Mouse (Mus musculus) heart, adult 2 months (tissue): Measurements from ENCODE around the gene Itgb6.

Source experiments
- EP300 ChIP-seq: fragments of 200-500 bp; IDR thresholded peaks from 2 replicates; pipeline ENCODE4 v1.6.1; 2011; ENCODE audit warnings: low read depth, low read length, control low read depth; ENCODE audit not compliant: insufficient read depth
- POLR2A ChIP-seq: fragments of 200-500 bp; IDR thresholded peaks from 2 replicates; pipeline ENCODE4 v1.6.1; 2011; ENCODE audit warnings: mild to moderate bottlenecking, low read depth, low read length, control low read depth; ENCODE audit not compliant: insufficient read depth

GRCm38 (mm10) chr2:60607980-60608379 lies 114.5 kb downstream of the Itgb6 start:
- no peak for TF ChIP-seq POLR2A
- TF ChIP-seq EP300 = no peak
